Mouse (Mus musculus) thymus, adult 2 months (tissue): ENCODE results near the gene Fam196b.

Experiments used
- CTCF ChIP-seq: fragments of 200-500 bp; IDR thresholded peaks from 2 replicates; pipeline ENCODE4 v1.5.1; 2012; ENCODE audit warnings: mild to moderate bottlenecking, control low read depth, low read length, moderate library complexity, borderline replicate concordance; ENCODE audit not compliant: control insufficient read depth, poor library complexity, insufficient read depth; ENCODE audit errors: extremely low read depth
- POLR2A ChIP-seq: fragments of 200-500 bp; IDR thresholded peaks from 2 replicates; pipeline ENCODE4 v1.6.1; 2012; ENCODE audit warnings: mild to moderate bottlenecking, low read length, control low read depth, moderate library complexity; ENCODE audit not compliant: control insufficient read depth, poor library complexity, insufficient read depth; ENCODE audit errors: extremely low read depth

- TF ChIP-seq CTCF (no peak), POLR2A (no peak)
Measured at GRCm38 (mm10) chr11:34375557-34375956, 60.9 kb downstream of the Fam196b start.
